Mouse (Mus musculus) heart, embryonic 14.5 days (tissue): ENCODE measurements around the gene Prom1. TPM values are rescaled to one million over a fixed set of nuclear protein-coding genes. Genes with fewer than 3 reads are reported as not detected.

Experiments used
- ATAC-seq: fragments of 200-750 bp; cut with Nextera tagmentation; 2 replicates; pipeline ENCODE4 v1.8.0; 2017; ENCODE audit warnings: low read depth, moderate TSS enrichment; ENCODE audit not compliant: insufficient number of reproducible peaks, insufficient read depth, low FRiP score
- H3K27ac ChIP-seq, 2 experiments: fragments of 200-500 bp in 1 of 2; fragments of 300-500 bp in 1 of 2; sonication (generic) in 1 of 2; replicated peaks in 1 of 2; 2 replicates each; pipeline ENCODE4 v1.5.1; 2012 to 2014; ENCODE audit warnings: low read depth in 2 of 2, low read length in 2 of 2, control low read depth in 1 of 2, mild to moderate bottlenecking in 1 of 2, mixed read lengths in 1 of 2; ENCODE audit not compliant: control insufficient read depth in 1 of 2, insufficient read depth in 1 of 2
- H3K27me3 ChIP-seq: fragments of 300-500 bp; sonication (generic); 2 replicates; pipeline ENCODE4 v1.6.1; 2014; ENCODE audit warnings: mild to moderate bottlenecking, low read length, control low read depth; ENCODE audit not compliant: control insufficient read depth, insufficient read depth
- H3K36me3 ChIP-seq: fragments of 300-500 bp; sonication (generic); 2 replicates; pipeline ENCODE4 v1.6.1; 2014; ENCODE audit warnings: mild to moderate bottlenecking, control low read depth, low read length, mixed read lengths; ENCODE audit not compliant: control insufficient read depth, insufficient read depth
- H3K4me1 ChIP-seq, 2 experiments: fragments of 200-500 bp in 1 of 2; fragments of 300-500 bp in 1 of 2; sonication (generic) in 1 of 2; 2 replicates each; pipeline ENCODE4 v1.6.1; 2012 to 2014; ENCODE audit warnings: low read length in 2 of 2, control low read depth in 1 of 2, mixed read lengths in 1 of 2; ENCODE audit not compliant: control insufficient read depth in 2 of 2, insufficient read depth in 2 of 2
- H3K4me2 ChIP-seq: fragments of 300-500 bp; sonication (generic); 2 replicates; pipeline ENCODE4 v1.6.1; 2014; ENCODE audit warnings: mild to moderate bottlenecking, low read length
- H3K4me3 ChIP-seq, 2 experiments: fragments of 200-500 bp in 1 of 2; fragments of 300-500 bp in 1 of 2; sonication (generic) in 1 of 2; 2 replicates each; pipeline ENCODE4 v1.5.1; 2012 to 2014; ENCODE audit warnings: low read length in 2 of 2, mild to moderate bottlenecking in 2 of 2, control low read depth in 1 of 2, low read depth in 1 of 2, moderate library complexity in 1 of 2; ENCODE audit not compliant: control insufficient read depth in 1 of 2, insufficient read depth in 1 of 2
- H3K9ac ChIP-seq: fragments of 300-500 bp; sonication (generic); 2 replicates; pipeline ENCODE4 v1.6.1; 2014; ENCODE audit warnings: mild to moderate bottlenecking, low read length
- H3K9me3 ChIP-seq: fragments of 300-500 bp; sonication (generic); 2 replicates; pipeline ENCODE4 v1.6.1; 2016; ENCODE audit warnings: low read length, control low read depth; ENCODE audit not compliant: control insufficient read depth
- WGBS: fragments of 180-500 bp; shearing (Covaris S2); extraction: QIAGEN DNeasy Blood & Tissue Kit; methylation state at CpG from one replicate; pipeline ENCODE4 v1.1.7; 2014; 5-methylcytosine and 5-hydroxymethylcytosine counted together
- polyA plus RNA-seq: library from polyadenylated mRNA; unstranded; fragments of >200 nt; fragmentation: Nextera tagmentation; extraction: Ambion mirVana; gene quantifications from 2 replicates; pipeline ENCODE4 v1.2.1, GENCODE M21; 2014

Prom1 gene
- polyA plus RNA-seq, 1 experiment from 2014 or later, result 11.3 TPM

DNA sequence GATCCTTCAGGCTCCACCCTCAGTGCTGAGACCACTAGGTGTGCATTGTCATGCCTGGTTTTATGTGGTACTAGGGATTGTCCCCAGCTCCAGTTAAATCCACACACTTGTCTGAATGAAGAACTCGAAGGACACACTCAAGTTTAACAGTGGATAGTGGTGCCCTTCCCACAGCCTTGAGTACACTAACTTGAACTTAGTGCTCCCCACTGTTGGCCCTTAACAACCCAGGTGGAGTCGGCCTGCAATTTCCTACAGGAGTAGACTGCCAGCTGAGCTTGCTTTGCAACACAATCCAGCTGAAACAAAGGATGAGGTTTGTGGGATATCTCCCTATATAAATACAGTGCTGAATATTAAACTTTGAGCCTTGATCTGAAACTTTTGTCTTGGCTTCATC lies 133.2 kb downstream of the Prom1 start:
- Histone ChIP-seq H3K9ac (no peak overlapping the region), H3K4me2 (no peak overlapping the region), H3K4me1 (no peaks in the 10 kb centered on the region), H3K9me3 (no peaks in the 10 kb centered on the region), H3K27ac (no peak overlapping the region), H3K27me3 (no peaks in the 10 kb centered on the region), H3K36me3 (no peaks in the 10 kb centered on the region), H3K4me3 (no peak overlapping the region)
- 68% methylated on average over 2 of the region's 2 CpGs for WGBS
- no peak for ATAC-seq

- H3K27ac ChIP-seq, result no peak overlapping the region
- no peak for ATAC-seq
- H3K4me3 ChIP-seq, result no peak overlapping the region
- H3K4me1 ChIP-seq, result no peaks in the 10 kb centered on the region
- H3K27me3 ChIP-seq, result no peaks in the 10 kb centered on the region
- no peak overlapping the region for H3K4me2 ChIP-seq
- H3K36me3 ChIP-seq, result no peaks in the 10 kb centered on the region
- 73% methylated on average over 3 of the region's 3 CpGs for WGBS
- no peak overlapping the region for H3K9ac ChIP-seq
- no peaks in the 10 kb centered on the region for H3K9me3 ChIP-seq
Measured at GRCm38 (mm10) chr5:43961056-43961455, 140.8 kb downstream of the Prom1 start.

- ATAC-seq, result no peak
- WGBS, result 79% methylated on average over 3 of the region's 3 CpGs
- H3K27me3 ChIP-seq, result no peaks in the 10 kb centered on the region
Measured at GRCm38 (mm10) chr5:43959884-43960440, 141.9 kb downstream of the Prom1 start.

DNA sequence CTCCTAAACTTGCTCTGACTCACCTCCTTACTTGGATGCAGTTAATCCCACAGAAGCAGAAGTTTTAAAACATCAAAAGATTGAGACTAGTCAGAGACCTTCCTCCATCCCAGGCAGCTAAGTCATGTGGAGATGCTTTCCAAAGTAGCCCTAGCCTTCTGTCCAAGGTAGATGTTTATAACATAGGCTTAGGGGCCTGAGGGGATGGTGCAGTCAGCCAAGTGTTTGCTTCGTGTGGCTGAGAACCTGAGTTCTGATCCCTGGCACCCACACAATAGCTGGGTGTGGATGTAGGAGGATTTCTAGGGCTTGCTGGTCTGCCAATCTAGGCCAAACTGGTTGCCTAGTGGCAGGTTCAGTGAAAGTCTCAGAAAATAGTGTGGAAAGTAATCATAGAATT lies 148.6 kb downstream of the Prom1 start:
- 68% methylated on average over 1 of the region's 1 CpGs for WGBS
- no peak overlapping the region for H3K4me2 ChIP-seq
- no peaks in the 10 kb centered on the region for H3K9me3 ChIP-seq
- peaks cover 3 to 6% of the 10 kb centered on the region in 2 experiments; a peak in 3 of 4 replicates for H3K4me1 ChIP-seq
- H3K36me3 ChIP-seq, result no peaks in the 10 kb centered on the region
- no peak overlapping the region for H3K9ac ChIP-seq
- H3K27ac ChIP-seq, result no peak overlapping the region
- no peak overlapping the region for H3K4me3 ChIP-seq
- H3K27me3 ChIP-seq, result no peaks in the 10 kb centered on the region
- ATAC-seq, result no peak

More at GRCm38 (mm10) chr5:43959884-43960440, 141.9 kb downstream of the Prom1 start:
- no peak overlapping the region for H3K9ac ChIP-seq
- no peak overlapping the region for H3K4me2 ChIP-seq
- H3K9me3 ChIP-seq, result no peaks in the 10 kb centered on the region
- no peak overlapping the region for H3K4me3 ChIP-seq
- H3K36me3 ChIP-seq, result no peaks in the 10 kb centered on the region
- H3K27ac ChIP-seq, result no peak overlapping the region
- H3K4me1 ChIP-seq, result no peaks in the 10 kb centered on the region

- peak overlapping the region; percentile 33 to 57; a peak in 2 of 4 replicates for H3K27ac ChIP-seq
Measured at GRCm38 (mm10) chr5:43948748-43949275, 153.0 kb downstream of the Prom1 start.

DNA sequence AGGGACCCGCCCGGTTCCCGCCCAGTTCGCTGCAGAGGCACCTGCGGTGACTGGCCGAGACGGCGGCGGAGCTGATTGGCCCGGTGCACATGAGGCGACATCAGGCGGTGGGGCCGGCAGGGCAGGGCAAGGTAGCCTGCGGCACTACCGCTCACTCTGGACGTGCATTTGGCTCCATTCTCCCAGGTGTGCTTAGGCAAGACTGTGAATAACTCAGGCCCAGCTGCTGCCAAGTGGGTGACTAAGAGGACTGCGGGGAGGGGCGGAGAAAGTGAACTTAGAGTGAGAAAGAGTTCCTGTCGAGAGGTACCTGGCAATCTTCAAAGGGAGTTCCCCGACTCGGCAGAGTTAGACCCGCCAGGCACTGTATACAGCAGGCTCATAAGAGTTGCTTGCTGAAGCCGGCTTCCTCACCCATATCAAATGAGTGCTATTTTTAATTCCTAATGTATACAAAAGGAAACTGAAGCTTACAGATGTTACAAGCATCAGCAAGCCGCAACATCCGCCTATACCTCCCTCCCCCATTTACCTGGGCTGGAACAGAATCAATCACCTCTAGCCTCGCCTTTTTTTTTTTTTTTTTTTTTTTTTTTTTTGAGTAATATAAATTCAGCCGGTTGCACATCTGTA lies 153.6 kb downstream of the Prom1 start:
- ATAC-seq, result 0 out of 2 replicates have a peak, but pooled peaks have one; percentile 64
- no peaks in the 10 kb centered on the region; the same call in 1 of the 2 replicates for H3K27me3 ChIP-seq
- peak overlapping the region; percentile 45; the same call in 1 of the 2 replicates for H3K9ac ChIP-seq
- peak overlapping the region; percentile 81 for H3K4me2 ChIP-seq
- peak overlapping the region in 1 of 2 experiments; percentile 33; a peak in 1 of 4 replicates for H3K27ac ChIP-seq
- H3K4me1 ChIP-seq, result peaks cover 7 to 10% of the 10 kb centered on the region in 2 experiments; a peak in 3 of 4 replicates
- H3K36me3 ChIP-seq, result no peaks in the 10 kb centered on the region
- H3K4me3 ChIP-seq, result peak overlapping the region; percentile 41 to 49
- H3K9me3 ChIP-seq, result no peaks in the 10 kb centered on the region
- WGBS, result 1% methylated on average over 27 of the region's 27 CpGs

More at GRCm38 (mm10) chr5:43948748-43949275, 153.0 kb downstream of the Prom1 start:
- peak; percentile 52; the same call in 1 of the 2 replicates for ATAC-seq
- Histone ChIP-seq H3K4me3 (peak overlapping the region; percentile 37 to 41), H3K36me3 (no peaks in the 10 kb centered on the region), H3K4me2 (peak overlapping the region; percentile 81), H3K9ac (peak overlapping the region; percentile 60), H3K4me1 (peaks cover 7 to 10% of the 10 kb centered on the region in 2 experiments; a peak in 3 of 4 replicates), H3K27me3 (no peaks in the 10 kb centered on the region; the same call in 1 of the 2 replicates), H3K9me3 (no peaks in the 10 kb centered on the region)
- 3% methylated on average over 8 of the region's 8 CpGs for WGBS

GRCm38 (mm10) chr5:43947330-43947977 lies 154.4 kb downstream of the Prom1 start:
- no peaks in the 10 kb centered on the region; the same call in 1 of the 2 replicates for H3K27me3 ChIP-seq
- H3K36me3 ChIP-seq, result no peaks in the 10 kb centered on the region
- peak overlapping the region; percentile 81 for H3K4me2 ChIP-seq
- H3K27ac ChIP-seq, result no peak overlapping the region
- H3K9me3 ChIP-seq, result no peaks in the 10 kb centered on the region
- H3K4me1 ChIP-seq, result peaks cover 7 to 10% of the 10 kb centered on the region in 2 experiments; a peak in 3 of 4 replicates
- ATAC-seq, result no peak
- peak overlapping the region in 1 of 2 experiments; percentile 41; a peak in 2 of 4 replicates for H3K4me3 ChIP-seq
- 49% methylated on average over 9 of the region's 9 CpGs for WGBS
- no peak overlapping the region; the same call in 1 of the 2 replicates for H3K9ac ChIP-seq
